Mouse (Mus musculus): Measurements from ENCODE around the gene Fastkd5. TPM values are rescaled to one million over a fixed set of nuclear protein-coding genes. Genes with fewer than 3 reads are reported as not detected.

Fastkd5 gene
- total and polyA plus RNA-seq, 2 experiments from 2014 or later: 8.1 to 10.0 TPM

- DNase-seq (no peak), ATAC-seq (peak; percentile 23)
- Histone ChIP-seq H3K9me3 (ENCODE audit: low read length) (no peaks in the 10 kb centered on the region), H3K4me1 (ENCODE audit: insufficient read depth) (no peaks in the 10 kb centered on the region), H3K4me3 (ENCODE audit: low read depth, low read length) (no peak overlapping the region), H3K9ac (0 out of 2 replicates have a peak overlapping the region, but pooled peaks have one; percentile 0), H3K27ac (ENCODE audit: low read depth, low read length) (no peak overlapping the region), H3K27me3 (ENCODE audit: insufficient read depth, low read length) (peaks cover 6% of the 10 kb centered on the region; the same call in 1 of the 2 replicates), H3K4me2 (ENCODE audit: low read depth) (peak overlapping the region; percentile 37), H3K36me3 (ENCODE audit: insufficient read depth) (peaks cover 24% of the 10 kb centered on the region)
- peak; percentile 39; the same call in 1 of the 2 replicates for TF ChIP-seq CTCF (IDR thresholded peaks at IDR 0.05; ENCODE audit: low read depth)
- 15% methylated on average over 36 of the region's 38 CpGs for WGBS
These were observed 5.0 kb upstream of the Fastkd5 start for GRCm38 (mm10) chr2:130634739-130635411.

GRCm38 (mm10) chr2:130634006-130634738 is 4.3 kb upstream of the Fastkd5 start:
- TF ChIP-seq CTCF (IDR thresholded peaks at IDR 0.05; ENCODE audit: low read depth): no peak
- 21% methylated on average over 14 of the region's 14 CpGs for WGBS
- no peak overlapping the region for H3K9ac ChIP-seq

GRCm38 (mm10) chr2:130632887-130633675 is 3.3 kb upstream of the Fastkd5 start:
- no peaks in the 10 kb centered on the region for H3K9me3 ChIP-seq (ENCODE audit: low read length)
- 40% methylated on average over 5 of the region's 5 CpGs for WGBS
- H3K27ac ChIP-seq (ENCODE audit: low read depth, low read length): no peak overlapping the region
- peaks cover 24% of the 10 kb centered on the region for H3K36me3 ChIP-seq (ENCODE audit: insufficient read depth)
- no peak overlapping the region for H3K4me2 ChIP-seq (ENCODE audit: low read depth)
- no peak overlapping the region for H3K9ac ChIP-seq
- DNase-seq: no peak
- peaks cover 6% of the 10 kb centered on the region; the same call in 1 of the 2 replicates for H3K27me3 ChIP-seq (ENCODE audit: insufficient read depth, low read length)
- TF ChIP-seq CTCF (IDR thresholded peaks at IDR 0.05; ENCODE audit: low read depth): no peak
- H3K4me3 ChIP-seq (ENCODE audit: low read depth, low read length): no peak overlapping the region
- peaks cover 2% of the 10 kb centered on the region; the same call in 1 of the 2 replicates for H3K4me1 ChIP-seq (ENCODE audit: insufficient read depth)
- ATAC-seq: peak; percentile 6; the same call in 1 of the 2 replicates

More at GRCm38 (mm10) chr2:130634006-130634738, 4.3 kb upstream of the Fastkd5 start:
- Histone ChIP-seq H3K4me2 (ENCODE audit: low read depth) (no peak overlapping the region), H3K27me3 (ENCODE audit: insufficient read depth, low read length) (peaks cover 6% of the 10 kb centered on the region; the same call in 1 of the 2 replicates), H3K27ac (ENCODE audit: low read depth, low read length) (no peak overlapping the region), H3K4me3 (ENCODE audit: low read depth, low read length) (no peak overlapping the region), H3K4me1 (ENCODE audit: insufficient read depth) (no peaks in the 10 kb centered on the region), H3K36me3 (ENCODE audit: insufficient read depth) (peaks cover 24% of the 10 kb centered on the region), H3K9me3 (ENCODE audit: low read length) (no peaks in the 10 kb centered on the region)
- ATAC-seq (0 out of 2 replicates have a peak, but pooled peaks have one; percentile 3), DNase-seq (no peak)

- DNase-seq: no peak
These were observed 2.6 kb upstream of the Fastkd5 start for GRCm38 (mm10) chr2:130632416-130632815.

GRCm38 (mm10) chr2:130629080-130629838 is 568 bp downstream of the Fastkd5 start:
- H3K9ac ChIP-seq: peak overlapping the region; percentile 88
- peak overlapping the region; percentile 91 for H3K4me2 ChIP-seq (ENCODE audit: low read depth)
- no peaks in the 10 kb centered on the region for H3K27me3 ChIP-seq (ENCODE audit: insufficient read depth, low read length)
- no peak for TF ChIP-seq CTCF (IDR thresholded peaks at IDR 0.05; ENCODE audit: low read depth)
- WGBS: 3% methylated on average over 37 of the region's 37 CpGs
- H3K27ac ChIP-seq (ENCODE audit: low read depth, low read length): peak overlapping the region; percentile 72
- DNase-seq (no peak), ATAC-seq (peak; percentile 42)
- no peaks in the 10 kb centered on the region for H3K9me3 ChIP-seq (ENCODE audit: low read length)
- peaks cover 13% of the 10 kb centered on the region for H3K36me3 ChIP-seq (ENCODE audit: insufficient read depth)
- peak overlapping the region; percentile 79 for H3K4me3 ChIP-seq (ENCODE audit: low read depth, low read length)
- peaks cover 2% of the 10 kb centered on the region; the same call in 1 of the 2 replicates for H3K4me1 ChIP-seq (ENCODE audit: insufficient read depth)

More at GRCm38 (mm10) chr2:130632416-130632815, 2.6 kb upstream of the Fastkd5 start:
- no peaks in the 10 kb centered on the region for H3K9me3 ChIP-seq (ENCODE audit: low read length)
- peaks cover 6% of the 10 kb centered on the region; the same call in 1 of the 2 replicates for H3K27me3 ChIP-seq (ENCODE audit: insufficient read depth, low read length)
- no peak overlapping the region for H3K4me2 ChIP-seq (ENCODE audit: low read depth)
- no peak overlapping the region for H3K4me3 ChIP-seq (ENCODE audit: low read depth, low read length)
- TF ChIP-seq CTCF (IDR thresholded peaks at IDR 0.05; ENCODE audit: low read depth): no peak
- 39% methylated on average over 1 of the region's 1 CpGs for WGBS
- H3K36me3 ChIP-seq (ENCODE audit: insufficient read depth): peaks cover 28% of the 10 kb centered on the region
- no peak for ATAC-seq
- no peak overlapping the region for H3K27ac ChIP-seq (ENCODE audit: low read depth, low read length)
- no peak overlapping the region for H3K9ac ChIP-seq
- peaks cover 2% of the 10 kb centered on the region; the same call in 1 of the 2 replicates for H3K4me1 ChIP-seq (ENCODE audit: insufficient read depth)

- no peak for ATAC-seq
- H3K9me3 ChIP-seq (ENCODE audit: low read length): no peaks in the 10 kb centered on the region
- H3K27ac ChIP-seq (ENCODE audit: low read depth, low read length): no peak overlapping the region
- peak; percentile 24; the same call in 1 of the 2 replicates for TF ChIP-seq CTCF (IDR thresholded peaks at IDR 0.05; ENCODE audit: low read depth)
- H3K27me3 ChIP-seq (ENCODE audit: insufficient read depth, low read length): no peaks in the 10 kb centered on the region
- peaks cover 2% of the 10 kb centered on the region; the same call in 1 of the 2 replicates for H3K4me1 ChIP-seq (ENCODE audit: insufficient read depth)
- peaks cover 8% of the 10 kb centered on the region; the same call in 1 of the 2 replicates for H3K36me3 ChIP-seq (ENCODE audit: insufficient read depth)
- 71% methylated on average over 3 of the region's 3 CpGs for WGBS
- H3K4me3 ChIP-seq (ENCODE audit: low read depth, low read length): no peak overlapping the region
- peak overlapping the region; percentile 91 for H3K4me2 ChIP-seq (ENCODE audit: low read depth)
- no peak for DNase-seq
- H3K9ac ChIP-seq: no peak overlapping the region
These were observed 1.4 kb downstream of the Fastkd5 start for GRCm38 (mm10) chr2:130628424-130628823.
